Mouse (Mus musculus) stomach, embryonic 16.5 days (tissue): ENCODE measurements at regions not wholly inside any gene's neighbourhood (a gene's known extent, or its start where the extent isn't known, plus 50 kb on each side); places are given as distances from the start of the nearest gene placed in this dataset.

Experiments
- ATAC-seq: fragments of 200-750 bp; cut with Nextera tagmentation; 2 replicates; pipeline ENCODE4 v1.8.0; 2017; ENCODE audit warnings: moderate number of reproducible peaks, moderate TSS enrichment; ENCODE audit not compliant: insufficient read depth, low FRiP score
- H3K27ac ChIP-seq: fragments of 300-500 bp; sonication (generic); 2 replicates; pipeline ENCODE4 v1.5.1; 2014; ENCODE audit warnings: low read length
- H3K27me3 ChIP-seq: fragments of 300-500 bp; sonication (generic); 2 replicates; pipeline ENCODE4 v1.6.1; 2014; ENCODE audit warnings: low read length, control low read depth, mixed read lengths; ENCODE audit not compliant: control insufficient read depth, insufficient read depth
- H3K36me3 ChIP-seq: fragments of 300-500 bp; sonication (generic); 2 replicates; pipeline ENCODE4 v1.6.1; 2014; ENCODE audit warnings: low read length; ENCODE audit not compliant: control insufficient read depth, insufficient read depth
- H3K4me1 ChIP-seq: fragments of 300-500 bp; sonication (generic); 2 replicates; pipeline ENCODE4 v1.6.1; 2014; ENCODE audit warnings: low read length, control low read depth, mixed read lengths; ENCODE audit not compliant: control insufficient read depth, insufficient read depth
- H3K4me2 ChIP-seq: fragments of 300-500 bp; sonication (generic); 2 replicates; pipeline ENCODE4 v1.6.1; 2014; ENCODE audit warnings: low read depth, low read length, mixed read lengths
- H3K4me3 ChIP-seq: fragments of 300-500 bp; sonication (generic); replicated peaks from 2 replicates; pipeline ENCODE4 v1.5.1; 2014; ENCODE audit warnings: mild to moderate bottlenecking, low read length
- H3K9ac ChIP-seq: fragments of 300-500 bp; sonication (generic); 2 replicates; pipeline ENCODE4 v1.6.1; 2014; ENCODE audit warnings: low read length
- H3K9me3 ChIP-seq: fragments of 300-500 bp; sonication (generic); replicated peaks from 2 replicates; pipeline ENCODE4 v1.6.1; 2016; ENCODE audit warnings: low read length, control low read depth; ENCODE audit not compliant: control insufficient read depth
- WGBS: fragments of 180-500 bp; shearing (Covaris S2); extraction: QIAGEN DNeasy Blood & Tissue Kit; methylation state at CpG from one replicate; pipeline ENCODE4 v1.1.7; 2014; 5-methylcytosine and 5-hydroxymethylcytosine counted together

DNA sequence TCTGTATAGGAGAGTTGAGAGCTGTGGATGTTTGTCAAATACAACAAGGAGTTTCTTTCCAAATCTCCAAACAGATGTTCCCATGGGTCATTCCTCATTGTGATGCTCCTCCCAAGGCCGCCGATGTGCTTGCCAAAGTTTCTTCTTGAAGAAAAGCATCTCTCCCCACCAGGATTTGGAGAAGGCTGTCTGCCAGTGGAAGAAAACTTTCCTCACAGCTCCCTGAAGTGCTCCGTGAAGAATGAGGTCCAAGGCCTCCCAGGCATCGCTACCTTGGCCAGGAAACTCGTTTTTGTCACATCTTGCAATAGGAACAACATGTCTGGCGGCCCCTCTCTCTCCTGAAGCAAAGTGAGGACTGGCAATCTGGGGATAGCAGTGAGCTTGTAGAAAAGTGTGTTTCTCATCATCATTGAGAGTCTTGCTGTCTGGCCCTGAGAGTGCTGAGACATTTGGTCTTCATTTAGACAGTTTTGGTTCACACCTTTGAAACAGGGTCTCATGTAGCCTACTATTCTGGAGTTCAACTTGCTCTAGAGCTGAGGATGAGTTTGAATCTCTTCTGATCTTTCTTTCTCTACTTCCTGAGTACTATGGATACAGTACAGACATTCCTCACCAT, 386.9 kb upstream of the Klhl29 start:
- Histone ChIP-seq H3K4me3 (no peak overlapping the region), H3K4me2 (no peak overlapping the region), H3K36me3 (no peaks in the 10 kb centered on the region), H3K9ac (no peak overlapping the region), H3K27me3 (no peaks in the 10 kb centered on the region), H3K27ac (no peak overlapping the region), H3K4me1 (0 out of 2 replicates have a peak, but pooled peaks cover 5% of the 10 kb centered on the region), H3K9me3 (no peaks in the 10 kb centered on the region)
- peak; percentile 58 for ATAC-seq
- 51% methylated on average over 6 of the region's 6 CpGs for WGBS

DNA sequence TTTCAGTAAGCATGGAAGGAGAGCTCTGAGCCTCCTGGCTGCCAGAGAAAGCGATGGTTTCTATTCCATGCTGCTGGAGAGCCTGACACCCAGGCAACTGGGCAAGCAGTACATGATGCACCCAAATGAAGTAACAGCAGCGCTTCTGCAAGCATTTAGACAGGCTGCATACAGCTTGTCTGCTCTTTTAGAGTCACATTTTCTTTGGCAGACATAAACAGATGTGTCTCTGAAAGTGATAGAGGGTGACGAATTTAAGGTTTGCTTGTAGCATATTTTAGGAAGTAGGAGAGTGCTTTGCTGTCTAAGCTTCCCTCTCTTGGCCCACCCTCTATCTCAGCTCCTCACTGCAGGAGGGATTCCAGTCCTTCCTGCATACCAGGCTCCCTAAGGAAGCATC, 384.0 kb upstream of the Klhl29 start:
- 57% methylated on average over 3 of the region's 3 CpGs for WGBS
- Histone ChIP-seq H3K36me3 (no peaks in the 10 kb centered on the region), H3K4me2 (no peak overlapping the region)

DNA sequence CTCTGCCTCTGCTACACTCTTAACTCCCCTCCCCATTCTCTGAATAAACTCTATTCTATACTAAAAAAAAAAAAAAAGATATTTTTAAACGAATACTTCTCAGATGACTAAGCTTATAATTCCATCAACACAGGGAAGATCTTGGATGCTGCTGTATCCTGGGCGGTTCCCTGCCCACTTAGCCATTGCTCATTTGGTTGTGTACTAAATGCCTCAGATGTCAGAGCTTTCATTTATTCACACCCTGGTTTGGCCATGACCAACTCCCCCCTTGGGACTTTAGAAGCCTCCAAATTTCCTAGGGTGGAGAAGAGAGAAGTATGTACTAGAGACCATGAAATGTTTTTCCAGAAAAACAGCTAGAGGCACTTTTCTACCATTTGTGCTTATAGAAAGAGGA, 382.3 kb upstream of the Klhl29 start:
- WGBS, result 51% methylated on average over 2 of the region's 2 CpGs
- H3K4me2 ChIP-seq, result no peak overlapping the region
- 0 out of 2 replicates have a peak, but pooled peaks cover 3% of the 10 kb centered on the region for H3K4me1 ChIP-seq
- no peaks in the 10 kb centered on the region for H3K36me3 ChIP-seq
- no peaks in the 10 kb centered on the region for H3K27me3 ChIP-seq
- H3K9me3 ChIP-seq, result no peaks in the 10 kb centered on the region
- no peak overlapping the region for H3K27ac ChIP-seq
- ATAC-seq, result no peak
- no peak overlapping the region for H3K9ac ChIP-seq
- no peak overlapping the region for H3K4me3 ChIP-seq

More for the DNA sequence above, 384.0 kb upstream of the Klhl29 start:
- H3K27me3 ChIP-seq, result no peaks in the 10 kb centered on the region
- no peaks in the 10 kb centered on the region for H3K9me3 ChIP-seq
- no peak overlapping the region for H3K4me3 ChIP-seq
- H3K4me1 ChIP-seq, result 0 out of 2 replicates have a peak, but pooled peaks cover 5% of the 10 kb centered on the region
- H3K27ac ChIP-seq, result no peak overlapping the region
- ATAC-seq, result no peak
- no peak overlapping the region for H3K9ac ChIP-seq

DNA sequence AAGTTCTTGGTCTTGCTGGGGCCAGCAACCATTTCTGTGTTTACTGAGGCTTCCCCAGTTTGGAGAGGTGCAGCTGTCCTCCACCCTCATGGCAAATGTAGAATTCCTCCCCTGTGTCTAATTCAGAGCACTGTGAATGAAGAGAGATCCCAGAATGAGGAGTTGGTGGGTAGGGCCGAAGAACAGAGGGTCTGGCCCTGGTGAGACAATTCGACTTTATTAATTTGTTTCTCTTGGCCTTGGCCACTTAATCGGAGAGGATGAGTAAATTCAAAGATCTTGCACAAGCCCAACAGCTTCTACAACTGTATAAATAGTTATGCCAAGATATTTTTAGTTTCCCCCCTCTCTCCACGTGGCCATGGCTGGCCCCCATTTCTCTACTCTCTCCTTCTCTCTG, 381.9 kb upstream of the Klhl29 start:
- ATAC-seq, result no peak
- Histone ChIP-seq H3K27me3 (no peaks in the 10 kb centered on the region), H3K4me2 (no peak overlapping the region), H3K9ac (no peak overlapping the region), H3K4me3 (no peak overlapping the region), H3K9me3 (no peaks in the 10 kb centered on the region), H3K36me3 (no peaks in the 10 kb centered on the region), H3K27ac (no peak overlapping the region), H3K4me1 (no peaks in the 10 kb centered on the region)
- 63% methylated on average over 4 of the region's 4 CpGs for WGBS

DNA sequence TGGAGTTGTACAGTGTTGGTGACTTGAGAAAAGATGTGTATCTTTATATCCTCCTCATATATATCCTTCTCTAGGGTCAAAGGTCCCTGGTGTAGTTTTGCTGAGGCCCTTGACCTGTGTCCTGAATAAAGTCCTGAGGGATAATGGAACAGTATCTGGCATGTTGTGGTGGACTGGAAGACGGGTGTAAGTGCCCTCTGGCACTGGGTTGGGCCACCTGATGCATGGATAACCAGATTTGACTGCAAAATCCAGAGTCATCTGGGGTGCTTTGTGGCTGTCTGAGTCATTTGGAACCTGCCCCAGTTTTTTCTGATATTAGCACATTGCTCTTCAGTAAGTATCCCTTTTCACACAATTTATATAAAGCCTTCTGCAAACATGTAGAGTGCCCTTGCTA, 378.3 kb upstream of the Klhl29 start:
- no peaks in the 10 kb centered on the region for H3K36me3 ChIP-seq
- no peak for ATAC-seq
- no peak overlapping the region for H3K4me2 ChIP-seq
- H3K9ac ChIP-seq, result no peak overlapping the region
- H3K27ac ChIP-seq, result no peak overlapping the region
- H3K27me3 ChIP-seq, result no peaks in the 10 kb centered on the region
- 53% methylated on average over 1 of the region's 1 CpGs for WGBS
- H3K9me3 ChIP-seq, result no peaks in the 10 kb centered on the region
- no peak overlapping the region for H3K4me3 ChIP-seq
- no peaks in the 10 kb centered on the region for H3K4me1 ChIP-seq

DNA sequence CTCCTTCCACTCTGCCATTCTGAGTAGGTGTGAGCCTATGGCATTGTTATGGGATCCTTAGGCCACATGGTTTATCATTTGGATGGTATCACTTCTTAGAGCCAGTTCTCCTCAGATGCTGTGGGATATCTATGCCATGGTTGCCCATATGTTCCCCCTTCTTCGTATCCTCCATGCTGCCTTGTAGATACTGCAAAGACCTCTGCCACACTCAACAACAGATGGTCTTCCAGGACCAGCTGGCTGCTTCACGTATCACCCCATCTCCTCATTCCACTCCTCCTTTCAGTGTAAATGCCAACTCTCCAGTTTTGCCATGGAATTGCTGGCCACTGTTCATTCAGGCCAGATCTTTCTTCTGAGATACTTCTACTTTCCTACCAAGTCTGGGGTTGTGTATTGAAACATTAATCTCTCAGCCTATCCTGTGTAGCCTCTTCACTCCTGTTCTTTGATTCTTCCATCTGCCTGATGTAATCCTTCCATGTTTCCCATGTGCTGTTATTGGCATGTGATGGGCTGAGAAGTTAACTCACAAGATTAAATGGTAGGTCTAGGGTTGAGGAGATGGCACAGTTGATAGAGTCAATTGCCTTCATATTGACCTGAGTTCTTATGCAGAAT, 368.7 kb upstream of the Klhl29 start:
- Histone ChIP-seq H3K36me3 (no peaks in the 10 kb centered on the region), H3K9me3 (0 out of 2 replicates have a peak, but pooled peaks cover 5% of the 10 kb centered on the region), H3K4me3 (no peak overlapping the region), H3K27me3 (no peaks in the 10 kb centered on the region), H3K4me2 (no peak overlapping the region), H3K27ac (no peak overlapping the region), H3K4me1 (no peaks in the 10 kb centered on the region), H3K9ac (no peak overlapping the region)
- WGBS, result 89% methylated on average over 2 of the region's 2 CpGs
- ATAC-seq, result no peak

DNA sequence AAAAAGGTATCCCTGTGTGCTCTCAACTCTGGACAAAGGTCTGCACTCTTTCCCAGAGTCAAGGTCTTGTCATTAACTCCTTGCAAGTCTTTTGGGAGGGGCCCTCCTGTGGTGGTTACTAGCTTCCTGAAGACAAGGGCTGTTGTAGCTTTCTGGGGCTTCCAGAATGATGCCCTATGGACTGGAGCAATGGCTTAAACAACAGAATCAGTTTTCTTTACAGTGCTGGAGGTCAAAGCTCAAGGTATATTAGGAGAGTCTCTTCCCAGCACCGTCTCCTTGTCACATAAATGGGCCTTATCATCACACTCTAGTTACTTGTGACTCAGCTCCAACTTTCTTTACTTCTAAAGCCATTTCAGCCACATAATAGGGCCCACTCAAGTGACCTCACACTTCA, 360.6 kb upstream of the Klhl29 start:
- no peaks in the 10 kb centered on the region for H3K9me3 ChIP-seq
- no peaks in the 10 kb centered on the region for H3K27me3 ChIP-seq
- 48% methylated on average over 1 of the region's 1 CpGs for WGBS
- H3K4me3 ChIP-seq, result no peak overlapping the region
- ATAC-seq, result no peak
- no peak overlapping the region for H3K4me2 ChIP-seq
- H3K27ac ChIP-seq, result no peak overlapping the region
- H3K4me1 ChIP-seq, result no peaks in the 10 kb centered on the region
- no peaks in the 10 kb centered on the region for H3K36me3 ChIP-seq
- H3K9ac ChIP-seq, result no peak overlapping the region

DNA sequence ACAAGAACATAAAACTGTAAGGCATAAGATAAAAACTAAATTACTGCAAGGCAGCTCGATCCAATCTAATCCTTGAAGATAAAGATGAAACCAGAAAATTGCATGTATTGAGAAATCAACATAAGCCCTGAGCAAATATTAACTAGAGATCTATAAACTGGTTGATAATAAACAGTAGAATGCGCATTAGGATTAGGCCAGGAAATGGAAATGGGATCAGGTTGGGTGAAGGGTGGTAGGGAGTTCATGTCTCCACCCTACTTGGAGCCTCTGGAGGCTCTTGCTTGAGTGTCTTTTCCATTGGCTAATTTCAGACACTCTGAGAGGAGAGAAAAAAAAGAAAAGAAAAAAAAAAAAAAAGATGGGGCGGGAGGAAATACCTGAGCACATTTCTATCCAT, 359.4 kb upstream of the Klhl29 start:
- no peaks in the 10 kb centered on the region for H3K36me3 ChIP-seq
- H3K4me2 ChIP-seq, result no peak overlapping the region
- H3K4me1 ChIP-seq, result no peaks in the 10 kb centered on the region
- H3K9ac ChIP-seq, result no peak overlapping the region
- no peaks in the 10 kb centered on the region for H3K9me3 ChIP-seq
- no peaks in the 10 kb centered on the region for H3K27me3 ChIP-seq
- WGBS, result 64% methylated on average over 3 of the region's 3 CpGs
- H3K27ac ChIP-seq, result no peak overlapping the region
- ATAC-seq, result no peak
- no peak overlapping the region for H3K4me3 ChIP-seq

DNA sequence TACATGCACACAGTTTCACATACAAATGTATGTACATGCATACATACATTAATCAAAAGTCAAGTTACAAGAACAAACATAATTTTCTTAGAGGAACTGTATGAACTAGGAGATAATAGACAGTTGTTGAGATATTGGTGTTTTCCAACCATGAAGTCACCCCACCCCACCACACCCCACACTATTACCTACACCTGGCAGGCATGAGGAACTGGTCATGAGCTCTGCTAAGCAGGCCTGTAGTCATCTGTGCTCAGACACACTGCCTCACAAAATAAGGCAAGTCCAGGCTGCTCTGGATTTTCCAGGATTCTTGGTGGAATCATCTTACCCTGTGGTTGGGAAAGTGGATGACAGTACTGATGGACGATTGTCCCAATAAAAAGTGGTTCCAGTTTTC, 347.6 kb upstream of the Klhl29 start:
- H3K27me3 ChIP-seq, result no peaks in the 10 kb centered on the region
- 90% methylated on average over 1 of the region's 1 CpGs for WGBS
- H3K4me1 ChIP-seq, result no peaks in the 10 kb centered on the region
- H3K27ac ChIP-seq, result no peak overlapping the region
- no peak overlapping the region for H3K4me2 ChIP-seq
- no peak overlapping the region for H3K4me3 ChIP-seq
- no peaks in the 10 kb centered on the region for H3K36me3 ChIP-seq
- ATAC-seq, result peak; percentile 40; the same call in 1 of the 2 replicates
- no peaks in the 10 kb centered on the region for H3K9me3 ChIP-seq
- H3K9ac ChIP-seq, result no peak overlapping the region
